ENCODE assay signal across 14 mouse cellular contexts in the genomic region with DNA sequence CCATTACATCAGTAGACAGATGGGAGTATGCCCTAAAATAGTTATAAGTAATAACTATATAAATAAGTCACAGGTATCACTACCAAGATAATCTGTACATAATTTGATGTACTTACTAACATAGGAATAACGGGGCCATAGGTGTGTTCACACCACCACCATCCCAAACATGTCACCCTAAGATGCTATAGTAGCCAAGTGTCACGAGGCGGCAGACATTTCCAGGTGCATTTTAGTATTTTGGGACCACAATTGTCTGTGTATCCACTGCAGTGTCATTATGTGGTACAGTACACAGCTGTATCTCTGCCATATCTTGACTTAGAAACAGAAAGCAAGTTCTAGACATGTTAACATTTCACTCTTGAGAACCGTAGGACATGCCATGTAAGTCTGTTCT.
"Had no signal": no experiment of that assay in that cellular context is flagged by ENCODE, and none has a peak within 500 bp of the region (broad histone marks: within the 10 kb centered on the region; RNA-seq: fewer than 3 reads in every experiment).

No protein-coding gene starts in this region.

- H3K9ac ChIP-seq: limb, embryonic 12.5 days; lung, embryonic 15.5 days; midbrain, embryonic 12.5 days had no signal

- H3K4me3 ChIP-seq: limb, embryonic 12.5 days; lung, embryonic 15.5 days; megakaryocyte, embryonic 14.5 days; midbrain, embryonic 12.5 days had no signal

- H3K4me1 ChIP-seq: limb, embryonic 12.5 days; lung, embryonic 15.5 days had no signal

- H3K27me3 ChIP-seq: limb, embryonic 12.5 days; lung, embryonic 15.5 days; megakaryocyte, embryonic 14.5 days; midbrain, embryonic 12.5 days had no signal

- H3K9me3 ChIP-seq: limb, embryonic 12.5 days; lung, embryonic 15.5 days; megakaryocyte, embryonic 14.5 days; midbrain, embryonic 12.5 days had no signal

- DNase-seq: kidney, adult 11 months; kidney, adult 9 months; kidney, postnatal 36 days; layer of hippocampus, adult 9-11 months; layer of hippocampus, postnatal 36 days; lung, postnatal 14 days; right cerebral cortex, postnatal 25 days; thymus, postnatal 36 days had no signal

- H3K4me2 ChIP-seq: limb, embryonic 12.5 days; lung, embryonic 15.5 days; midbrain, embryonic 12.5 days had no signal

- H3K27ac ChIP-seq: kidney, postnatal 0 days; limb, embryonic 12.5 days; lung, embryonic 15.5 days; macrophage; midbrain, embryonic 12.5 days had no signal
